Mouse (Mus musculus): ENCODE measurements around the gene Ralgds.
A peak's percentile ranks its signal among the peaks of the same experiment; 100 is the strongest.

DNA sequence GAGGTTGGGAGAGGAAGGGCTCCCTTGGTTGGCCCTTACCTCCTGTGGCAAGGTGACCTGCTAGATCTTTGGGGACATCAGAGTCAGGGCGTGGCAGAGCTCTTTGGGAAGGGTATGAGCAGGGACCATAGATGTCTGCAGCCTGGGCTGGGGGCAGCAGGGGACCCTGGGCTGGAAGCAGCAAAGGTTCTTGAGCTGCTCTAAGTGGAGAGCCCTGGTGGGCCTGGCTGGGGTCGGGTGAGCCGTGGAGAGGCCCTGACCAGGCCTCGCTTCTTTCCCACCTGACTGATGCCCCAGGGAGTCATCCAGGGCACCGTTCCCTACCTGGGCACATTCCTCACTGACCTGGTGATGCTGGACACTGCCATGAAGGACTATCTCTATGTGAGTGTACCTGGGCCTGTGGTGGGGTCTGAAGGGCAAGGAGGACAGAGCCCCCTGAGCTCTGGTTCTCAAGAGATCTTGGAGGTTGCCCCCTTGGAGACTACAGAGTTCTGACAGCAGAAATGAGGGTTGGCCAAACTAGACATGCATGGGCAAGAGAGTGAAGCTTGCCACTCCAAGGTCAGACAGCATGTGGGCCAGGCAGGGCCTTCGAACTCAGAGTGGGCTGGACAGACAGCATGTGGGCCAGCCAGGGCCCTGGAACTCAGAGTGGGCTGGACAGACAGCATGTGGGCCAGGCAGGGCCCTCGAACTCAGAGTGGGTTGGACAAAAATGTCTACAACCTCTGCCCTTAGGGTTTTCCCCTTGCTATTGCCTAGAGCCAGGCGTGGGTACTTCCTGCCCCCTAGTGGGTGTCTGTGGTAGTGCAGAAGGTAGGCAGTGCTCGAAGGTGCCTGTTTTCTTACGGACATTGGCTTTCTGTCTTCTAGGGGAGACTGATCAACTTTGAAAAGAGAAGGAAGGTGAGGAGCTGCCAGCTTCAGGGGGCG lies 34.6 kb downstream of the Ralgds start:
- TF ChIP-seq EP300 (IDR thresholded peaks at IDR 0.05; ENCODE audit: insufficient read depth, low read depth, low read length) (peak; percentile 98), CTCF (IDR thresholded peaks at IDR 0.05) (peak; percentile 93)
